Mouse (Mus musculus): ENCODE measurements around the gene Smyd1. TPM values are rescaled to one million over a fixed set of nuclear protein-coding genes. Genes with fewer than 3 reads are reported as not detected.

The Smyd1 gene
- total RNA-seq, 1 experiment from 2014 or later, result not detected

GRCm38 (mm10) chr6:71193151-71193740 is 128.8 kb downstream of the Smyd1 start:
- no peak for ATAC-seq (replicated peaks in 1 of 2; ENCODE audit: insufficient read depth in 1 of 2, low FRiP score in 2 of 2, low TSS enrichment in 1 of 2, low read depth in 1 of 2, poor library complexity in 2 of 2, severe bottlenecking in 2 of 2)

- ATAC-seq (replicated peaks in 1 of 2; ENCODE audit: insufficient read depth in 1 of 2, low FRiP score in 2 of 2, low TSS enrichment in 1 of 2, low read depth in 1 of 2, poor library complexity in 2 of 2, severe bottlenecking in 2 of 2), result no peak
Measured at GRCm38 (mm10) chr6:71190501-71190900, 131.5 kb downstream of the Smyd1 start.

GRCm38 (mm10) chr6:71189578-71189977 is 132.5 kb downstream of the Smyd1 start:
- ATAC-seq (replicated peaks in 1 of 2; ENCODE audit: insufficient read depth in 1 of 2, low FRiP score in 2 of 2, low TSS enrichment in 1 of 2, low read depth in 1 of 2, poor library complexity in 2 of 2, severe bottlenecking in 2 of 2), result no peak

GRCm38 (mm10) chr6:71184941-71185604 is 137.0 kb downstream of the Smyd1 start:
- ATAC-seq (replicated peaks in 1 of 2; ENCODE audit: insufficient read depth in 1 of 2, low FRiP score in 2 of 2, low TSS enrichment in 1 of 2, low read depth in 1 of 2, poor library complexity in 2 of 2, severe bottlenecking in 2 of 2), result no peak

- ATAC-seq (replicated peaks in 1 of 2; ENCODE audit: insufficient read depth in 1 of 2, low FRiP score in 2 of 2, low TSS enrichment in 1 of 2, low read depth in 1 of 2, poor library complexity in 2 of 2, severe bottlenecking in 2 of 2), result no peak
Measured at GRCm38 (mm10) chr6:71180596-71180995, 141.4 kb downstream of the Smyd1 start.

- ATAC-seq (replicated peaks in 1 of 2; ENCODE audit: insufficient read depth in 1 of 2, low FRiP score in 2 of 2, low TSS enrichment in 1 of 2, low read depth in 1 of 2, poor library complexity in 2 of 2, severe bottlenecking in 2 of 2), result no peak
Measured at GRCm38 (mm10) chr6:71172812-71173580, 149.0 kb downstream of the Smyd1 start.

GRCm38 (mm10) chr6:71166551-71167169 is 155.4 kb downstream of the Smyd1 start:
- ATAC-seq (replicated peaks in 1 of 2; ENCODE audit: insufficient read depth in 1 of 2, low FRiP score in 2 of 2, low TSS enrichment in 1 of 2, low read depth in 1 of 2, poor library complexity in 2 of 2, severe bottlenecking in 2 of 2), result peak in 1 of 2 experiments; percentile 58; a peak in 2 of 4 replicates

GRCm38 (mm10) chr6:71164394-71164793 is 157.6 kb downstream of the Smyd1 start:
- ATAC-seq (replicated peaks in 1 of 2; ENCODE audit: insufficient read depth in 1 of 2, low FRiP score in 2 of 2, low TSS enrichment in 1 of 2, low read depth in 1 of 2, poor library complexity in 2 of 2, severe bottlenecking in 2 of 2), result peak; percentile 12 to 48; a peak in 1 of 4 replicates

Other genes starting within 250 kb of the Smyd1 start
- 3.3 and 5.4 TPM in 2 replicates for gene Thnsl2, start 177.8 kb downstream of the Smyd1 start, total RNA-seq (2017)
- gene Fabp1, start 122.4 kb downstream of the Smyd1 start, total RNA-seq (2017), result not detected in 2 replicates
- 121 and 140 TPM in 2 replicates for gene Krcc1, start 50.6 kb downstream of the Smyd1 start, total RNA-seq (2017)
- gene Cd8b1, start 555 bp upstream of the Smyd1 start, total RNA-seq (2017), result not detected in 2 replicates
- gene Cd8a, start 51.2 kb upstream of the Smyd1 start, total RNA-seq (2017), result not detected in 2 replicates
- 91.1 and 97.1 TPM in 2 replicates for gene Rmnd5a, start 118.4 kb upstream of the Smyd1 start, total RNA-seq (2017)
- 22.3 and 25.9 TPM in 2 replicates for gene Rnf103, start 171.7 kb upstream of the Smyd1 start, total RNA-seq (2017)
- gene Chmp3, start 221.6 kb upstream of the Smyd1 start, total RNA-seq (2017), result 105 and 112 TPM in 2 replicates